Mouse (Mus musculus) neural tube, embryonic 14.5 days (tissue): ENCODE results near the gene Flii. TPM values are rescaled to one million over a fixed set of nuclear protein-coding genes. Genes with fewer than 3 reads are reported as not detected.

Source experiments
- ATAC-seq: fragments of 200-750 bp; cut with Nextera tagmentation; 2 replicates; pipeline ENCODE4 v1.8.0; 2017; ENCODE audit warnings: low read depth, mild to moderate bottlenecking, moderate TSS enrichment, moderate library complexity
- H3K27ac ChIP-seq: fragments of 300-500 bp; sonication (generic); 2 replicates; pipeline ENCODE4 v1.5.1; 2014; ENCODE audit warnings: low read depth, mild to moderate bottlenecking, control low read depth, low read length, moderate library complexity, mixed read lengths
- H3K27me3 ChIP-seq: fragments of 300-500 bp; sonication (generic); 2 replicates; pipeline ENCODE4 v1.6.1; 2014; ENCODE audit warnings: low read length; ENCODE audit not compliant: control insufficient read depth, insufficient read depth
- H3K36me3 ChIP-seq: fragments of 300-500 bp; sonication (generic); 2 replicates; pipeline ENCODE4 v1.6.1; 2014; ENCODE audit warnings: low read length, mixed read lengths; ENCODE audit not compliant: control insufficient read depth, insufficient read depth
- H3K4me1 ChIP-seq: fragments of 300-500 bp; sonication (generic); 2 replicates; pipeline ENCODE4 v1.6.1; 2014; ENCODE audit warnings: low read length; ENCODE audit not compliant: control insufficient read depth, insufficient read depth
- H3K4me2 ChIP-seq: fragments of 300-500 bp; sonication (generic); 2 replicates; pipeline ENCODE4 v1.6.1; 2014; ENCODE audit warnings: mild to moderate bottlenecking, low read depth, low read length, control low read depth
- H3K4me3 ChIP-seq: fragments of 300-500 bp; sonication (generic); 2 replicates; pipeline ENCODE4 v1.5.1; 2014; ENCODE audit warnings: low read depth, low read length, control low read depth, mixed read lengths
- H3K9ac ChIP-seq: fragments of 300-500 bp; sonication (generic); replicated peaks from 2 replicates; pipeline ENCODE4 v1.6.1; 2014; ENCODE audit warnings: low read depth, mild to moderate bottlenecking, control low read depth, low read length, mixed read lengths
- H3K9me3 ChIP-seq: fragments of 300-500 bp; sonication (generic); 2 replicates; pipeline ENCODE4 v1.6.1; 2016; ENCODE audit warnings: low read length; ENCODE audit not compliant: control insufficient read depth
- WGBS: fragments of 180-500 bp; shearing (Covaris S2); extraction: QIAGEN DNeasy Blood & Tissue Kit; methylation state at CpG from one replicate; pipeline ENCODE4 v1.1.7; 2014; 5-methylcytosine and 5-hydroxymethylcytosine counted together
- polyA plus RNA-seq: library from polyadenylated mRNA; unstranded; fragments of >200 nt; fragmentation: Nextera tagmentation; extraction: Ambion mirVana; gene quantifications from 2 replicates; pipeline ENCODE4 v1.2.1, GENCODE M21; 2014

The Flii gene
- 52.9 and 62.7 TPM in 2 replicates for polyA plus RNA-seq

DNA sequence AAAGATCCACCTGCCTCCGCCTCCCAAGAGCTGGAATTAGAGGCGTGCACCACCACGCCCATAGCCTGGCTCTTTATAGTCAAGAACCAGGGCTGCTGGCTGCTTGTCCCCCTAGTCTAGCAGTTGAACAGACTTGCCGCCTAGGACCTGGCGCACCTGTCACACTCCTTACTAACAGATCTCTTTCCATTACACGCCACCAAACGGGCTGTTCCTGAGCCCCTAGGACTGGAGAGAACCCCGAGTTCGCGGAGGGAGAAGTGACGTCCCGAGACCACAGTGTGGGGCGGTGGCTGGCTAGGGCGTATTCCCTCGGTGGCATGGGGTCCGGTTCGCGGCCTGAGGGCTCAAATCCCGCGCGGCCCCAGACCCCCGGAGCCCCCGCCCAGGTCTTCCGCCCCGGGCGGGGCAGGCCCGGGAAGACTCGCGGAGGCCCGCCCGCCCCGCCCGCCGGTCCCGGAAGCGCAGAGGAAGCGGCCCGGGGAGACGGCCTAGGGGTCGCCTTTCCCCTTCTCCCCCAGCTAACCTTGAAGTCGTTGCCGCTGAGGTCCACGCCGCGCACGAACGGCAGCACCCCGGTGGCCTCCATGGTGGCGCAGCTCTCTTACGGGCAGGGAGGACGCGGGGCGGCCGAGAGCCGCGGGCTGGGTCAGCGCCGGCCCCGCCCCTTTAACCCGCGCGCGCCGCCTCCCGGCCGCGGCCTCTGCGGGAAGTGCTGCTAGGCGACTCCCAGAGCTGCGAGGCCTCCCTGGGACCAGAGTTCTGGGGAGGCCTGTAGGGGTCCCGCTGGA, at the start of gene Flii:
TSS of gene Flii (minus strand) at position 663 of the 791 bp plus-strand sequence.
- H3K9me3 ChIP-seq = no peaks in the 10 kb centered on the region
- H3K4me1 ChIP-seq = peaks cover 13% of the 10 kb centered on the region
- H3K36me3 ChIP-seq = peaks cover 38% of the 10 kb centered on the region
- no peaks in the 10 kb centered on the region for H3K27me3 ChIP-seq
- WGBS = under 1% methylated on average over 58 of the region's 71 CpGs
- H3K4me3 ChIP-seq = peak within 1 kb of the TSS; percentile 95
- peak; percentile 71 for ATAC-seq
- H3K4me2 ChIP-seq = peak within 1 kb of the TSS; percentile 52
- H3K9ac ChIP-seq = peak within 1 kb of the TSS; percentile 87
- peak within 1 kb of the TSS; percentile 71 for H3K27ac ChIP-seq

DNA sequence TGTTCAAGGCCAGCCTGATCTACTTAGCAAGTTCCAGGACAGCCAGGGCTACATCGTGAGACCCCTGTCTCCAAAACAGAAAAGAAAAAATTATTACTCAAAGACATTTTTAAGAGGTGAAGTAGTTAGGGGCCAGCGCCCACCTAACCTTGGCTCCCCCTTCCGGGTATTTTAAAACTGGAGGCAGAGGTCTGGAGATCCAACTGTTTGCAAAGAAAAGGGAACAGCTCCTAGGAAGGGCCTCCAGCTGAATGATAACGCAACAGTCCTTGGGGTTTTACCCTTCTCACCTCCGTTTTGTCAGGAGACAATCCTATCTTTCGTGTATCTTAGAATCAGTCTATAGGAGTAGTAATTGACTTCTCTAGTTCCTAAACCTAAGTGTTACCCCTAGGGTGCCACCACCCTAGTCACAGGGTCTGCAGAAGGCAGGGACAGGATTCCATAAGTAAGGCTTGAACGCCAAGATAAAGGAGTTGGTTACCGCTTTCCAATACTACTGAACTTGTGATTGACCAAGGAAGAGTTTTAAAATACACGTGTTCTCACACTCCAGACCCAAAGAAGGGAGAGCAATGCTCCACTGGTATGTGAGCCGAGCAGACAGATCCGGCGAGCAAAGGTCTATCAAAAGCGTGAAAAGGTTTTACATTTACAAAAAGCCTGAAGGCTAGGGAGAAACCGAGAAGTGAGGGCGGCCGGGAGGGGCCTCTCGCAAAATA, 49.2 kb upstream of the Flii start:
- WGBS = 7% methylated on average over 17 of the region's 17 CpGs
- Histone ChIP-seq H3K27me3 (no peaks in the 10 kb centered on the region), H3K36me3 (0 out of 2 replicates have a peak, but pooled peaks cover 5% of the 10 kb centered on the region), H3K27ac (no peak overlapping the region; the same call in 1 of the 2 replicates), H3K4me2 (peak overlapping the region; percentile 95), H3K4me3 (peak overlapping the region; percentile 88), H3K4me1 (peaks cover 47% of the 10 kb centered on the region), H3K9me3 (no peaks in the 10 kb centered on the region), H3K9ac (peak overlapping the region; percentile 73)
- no peak for ATAC-seq

DNA sequence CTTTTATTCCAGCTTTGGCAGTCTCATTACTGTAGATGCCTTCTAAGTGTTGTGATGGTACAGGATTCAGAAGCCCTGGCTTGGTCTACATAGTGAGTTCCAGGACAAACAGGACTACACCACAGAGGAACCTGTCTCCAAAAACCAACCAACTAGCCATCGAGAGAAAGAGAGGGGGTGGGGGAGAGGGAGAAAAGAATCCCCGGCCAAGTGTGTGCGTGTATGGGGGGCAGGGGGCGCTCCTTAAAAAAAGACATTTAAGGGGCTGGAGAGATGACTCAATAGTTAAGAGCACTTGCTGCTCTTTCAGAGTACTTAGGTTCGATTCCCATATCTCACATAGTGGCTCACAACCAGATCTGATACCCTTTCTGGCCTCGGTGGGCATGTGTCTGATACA, 48.5 kb upstream of the Flii start:
- H3K9ac ChIP-seq = peak overlapping the region; percentile 73; the same call in 1 of the 2 replicates
- H3K4me3 ChIP-seq = no peak overlapping the region
- H3K27me3 ChIP-seq = no peaks in the 10 kb centered on the region
- 0 out of 2 replicates have a peak, but pooled peaks cover 3% of the 10 kb centered on the region for H3K36me3 ChIP-seq
- peak overlapping the region; percentile 95 for H3K4me2 ChIP-seq
- no peaks in the 10 kb centered on the region for H3K9me3 ChIP-seq
- 71% methylated on average over 6 of the region's 6 CpGs for WGBS
- no peak overlapping the region for H3K27ac ChIP-seq
- no peak for ATAC-seq
- peaks cover 41% of the 10 kb centered on the region for H3K4me1 ChIP-seq

- 93% methylated on average over 1 of the region's 1 CpGs for WGBS
- no peak overlapping the region for H3K9ac ChIP-seq
- H3K27ac ChIP-seq = no peak overlapping the region
- H3K36me3 ChIP-seq = no peaks in the 10 kb centered on the region
- ATAC-seq = no peak
- no peaks in the 10 kb centered on the region for H3K9me3 ChIP-seq
- peaks cover 33% of the 10 kb centered on the region for H3K4me1 ChIP-seq
- H3K4me2 ChIP-seq = no peak overlapping the region; the same call in 1 of the 2 replicates
- no peak overlapping the region for H3K4me3 ChIP-seq
- no peaks in the 10 kb centered on the region for H3K27me3 ChIP-seq
Observed at GRCm38 (mm10) chr11:60774841-60775240, 47.8 kb upstream of the Flii start.

- Histone ChIP-seq H3K9ac (no peak overlapping the region), H3K4me2 (no peak overlapping the region), H3K4me1 (peaks cover 27% of the 10 kb centered on the region), H3K36me3 (no peaks in the 10 kb centered on the region), H3K27me3 (no peaks in the 10 kb centered on the region), H3K27ac (no peak overlapping the region), H3K9me3 (no peaks in the 10 kb centered on the region), H3K4me3 (no peak overlapping the region)
- no peak for ATAC-seq
- 85% methylated on average over 3 of the region's 3 CpGs for WGBS
Observed at GRCm38 (mm10) chr11:60774158-60774689, 47.2 kb upstream of the Flii start.

GRCm38 (mm10) chr11:60772161-60772560, 45.1 kb upstream of the Flii start:
- H3K27me3 ChIP-seq = no peaks in the 10 kb centered on the region
- H3K9ac ChIP-seq = no peak overlapping the region
- no peaks in the 10 kb centered on the region for H3K36me3 ChIP-seq
- H3K27ac ChIP-seq = no peak overlapping the region
- H3K4me1 ChIP-seq = peaks cover 14% of the 10 kb centered on the region; the same call in 1 of the 2 replicates
- ATAC-seq = no peak
- H3K9me3 ChIP-seq = no peaks in the 10 kb centered on the region
- WGBS = 77% methylated on average over 4 of the region's 4 CpGs
- H3K4me3 ChIP-seq = no peak overlapping the region
- H3K4me2 ChIP-seq = no peak overlapping the region

DNA sequence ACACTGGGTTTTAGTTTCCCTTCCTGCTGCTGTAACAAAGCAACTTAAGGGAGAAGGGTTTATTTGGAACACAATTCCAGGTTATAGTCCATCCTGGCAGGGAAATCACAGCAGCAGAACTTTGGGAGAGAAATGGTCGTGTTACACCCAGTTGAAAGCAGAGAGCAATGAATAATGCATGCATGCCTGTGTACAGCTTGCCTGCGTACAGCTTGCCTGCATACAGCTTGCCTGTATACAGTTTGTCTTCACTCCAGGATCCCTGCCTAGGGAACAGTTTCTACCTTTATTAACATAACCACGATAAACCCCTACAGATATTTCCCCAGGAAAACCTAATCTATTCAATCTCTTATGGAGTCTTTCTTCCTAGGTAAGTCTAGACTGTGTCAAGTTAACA, 43.7 kb upstream of the Flii start:
- Histone ChIP-seq H3K4me3 (no peak overlapping the region), H3K4me2 (no peak overlapping the region), H3K27me3 (no peaks in the 10 kb centered on the region), H3K9me3 (no peaks in the 10 kb centered on the region), H3K36me3 (no peaks in the 10 kb centered on the region), H3K27ac (no peak overlapping the region), H3K9ac (no peak overlapping the region), H3K4me1 (peaks cover 8% of the 10 kb centered on the region; the same call in 1 of the 2 replicates)
- WGBS = 72% methylated on average over 3 of the region's 3 CpGs
- ATAC-seq = no peak

DNA sequence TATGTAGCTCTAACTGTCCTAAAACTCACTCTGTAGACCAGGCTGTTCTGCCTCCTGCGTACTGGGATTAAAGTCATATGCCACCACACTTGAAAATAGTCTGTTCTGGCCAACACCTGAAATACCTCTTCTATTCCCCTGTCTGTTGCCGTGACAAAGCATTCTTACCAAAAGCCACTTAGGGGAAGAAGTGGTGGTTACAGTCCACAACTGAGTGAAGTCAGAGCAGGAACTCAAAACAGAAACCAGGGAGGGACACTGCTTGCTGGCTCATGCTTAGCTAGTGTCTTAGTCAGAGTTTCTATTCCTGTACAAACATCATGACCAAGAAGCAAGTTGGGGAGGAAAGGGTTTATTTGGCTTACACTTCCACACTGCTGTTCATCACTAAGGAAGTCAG, 42.3 kb upstream of the Flii start:
- Histone ChIP-seq H3K9ac (no peak overlapping the region), H3K4me2 (no peak overlapping the region), H3K27me3 (no peaks in the 10 kb centered on the region), H3K4me3 (no peak overlapping the region), H3K36me3 (no peaks in the 10 kb centered on the region), H3K27ac (no peak overlapping the region), H3K9me3 (no peaks in the 10 kb centered on the region), H3K4me1 (no peaks in the 10 kb centered on the region)
- WGBS = 96% methylated on average over 2 of the region's 2 CpGs
- ATAC-seq = no peak

GRCm38 (mm10) chr11:60766969-60767368, 39.9 kb upstream of the Flii start:
- H3K9ac ChIP-seq = no peak overlapping the region
- WGBS = 96% methylated on average over 4 of the region's 4 CpGs
- H3K27ac ChIP-seq = no peak overlapping the region
- no peaks in the 10 kb centered on the region for H3K9me3 ChIP-seq
- no peak for ATAC-seq
- H3K4me1 ChIP-seq = no peaks in the 10 kb centered on the region
- no peaks in the 10 kb centered on the region for H3K36me3 ChIP-seq
- H3K4me3 ChIP-seq = no peak overlapping the region
- H3K4me2 ChIP-seq = no peak overlapping the region
- H3K27me3 ChIP-seq = no peaks in the 10 kb centered on the region
